Mouse (Mus musculus) lung, adult 2 months (tissue): Measurements from ENCODE around the gene 4930442H23Rik. TPM values are rescaled to one million over a fixed set of nuclear protein-coding genes. Genes with fewer than 3 reads are reported as not detected.

Experiments used
- DNase-seq: peaks from one replicate; pipeline ENCODE4 v3.0.0; 2022
- H3K4me1 ChIP-seq: fragments of 200-500 bp; 2 replicates; pipeline ENCODE4 v1.6.1; 2011; ENCODE audit warnings: low read length; ENCODE audit not compliant: control insufficient read depth, insufficient read depth
- H3K4me3 ChIP-seq: fragments of 200-500 bp; replicated peaks from 2 replicates; pipeline ENCODE3; 2011; ENCODE audit warnings: low read depth, mild to moderate bottlenecking, control low read depth, low read length; ENCODE audit errors: extremely low read depth
- CTCF ChIP-seq: fragments of 200-500 bp; IDR thresholded peaks from 2 replicates; pipeline ENCODE4 v1.5.1; 2011; ENCODE audit warnings: mild to moderate bottlenecking, low read length, control low read depth; ENCODE audit not compliant: insufficient read depth
- POLR2A ChIP-seq: fragments of 200-500 bp; IDR thresholded peaks from 2 replicates; pipeline ENCODE4 v1.6.1; 2011; ENCODE audit warnings: low read depth, mild to moderate bottlenecking, control low read depth, low read length, borderline replicate concordance; ENCODE audit errors: extremely low read depth
- WGBS: fragments of 180-500 bp; shearing (Covaris S2); methylation state at CpG from one replicate; pipeline ENCODE4 v1.1.7; 2018; 5-methylcytosine and 5-hydroxymethylcytosine counted together
- polyA plus RNA-seq: library from polyadenylated mRNA; depleted of rRNA; stranded (reverse); fragments of >200 nt; gene quantifications from 2 replicates; pipeline ENCODE4 v1.2.3, GENCODE M21; 2012; rRNA removed

Gene 4930442H23Rik
- polyA plus RNA-seq, 1 experiment = not detected

GRCm38 (mm10) chr10:81134181-81134587, 49.5 kb downstream of the 4930442H23Rik start:
- WGBS = 6% methylated on average over 16 of the region's 16 CpGs
- peak; percentile 79 for DNase-seq
- TF ChIP-seq POLR2A (peak; percentile 29; the same call in 1 of the 2 replicates), CTCF (no peak)
- Histone ChIP-seq H3K4me3 (peak overlapping the region; percentile 0), H3K4me1 (peaks cover 13% of the 10 kb centered on the region)

Other genes with a start within 250 kb of the 4930442H23Rik start
- gene Gng7, start 168.9 kb downstream of the 4930442H23Rik start, polyA plus RNA-seq = 2.6 and 3.0 TPM in 2 replicates
- 0.03 TPM in 1 of 2 replicates, not detected in the other for gene Diras1, start 158.2 kb downstream of the 4930442H23Rik start, polyA plus RNA-seq
- gene Slc39a3, start 146.4 kb downstream of the 4930442H23Rik start, polyA plus RNA-seq = 44.2 and 46.9 TPM in 2 replicates
- 182 and 183 TPM in 2 replicates for gene Sgta, start 123.7 kb downstream of the 4930442H23Rik start, polyA plus RNA-seq
- 31.7 and 59.6 TPM in 2 replicates for gene Thop1, start 113.8 kb downstream of the 4930442H23Rik start, polyA plus RNA-seq
- 0.15 and 0.47 TPM in 2 replicates for gene Creb3l3, start 85.0 kb downstream of the 4930442H23Rik start, polyA plus RNA-seq
- 147 and 176 TPM in 2 replicates for gene Map2k2, start 77.9 kb downstream of the 4930442H23Rik start, polyA plus RNA-seq
- 66.7 and 83.6 TPM in 2 replicates for gene Zbtb7a, start 48.6 kb downstream of the 4930442H23Rik start, polyA plus RNA-seq
- 33.0 and 40.0 TPM in 2 replicates for gene Pias4, start 15.9 kb downstream of the 4930442H23Rik start, polyA plus RNA-seq
- 1,377 and 1,420 TPM in 2 replicates for gene Eef2, start 7.2 kb downstream of the 4930442H23Rik start, polyA plus RNA-seq
- gene Dapk3, start 844 bp downstream of the 4930442H23Rik start, polyA plus RNA-seq = 70.4 and 73.5 TPM in 2 replicates
- 0.28 and 0.59 TPM in 2 replicates for gene Nmrk2, start 18.2 kb upstream of the 4930442H23Rik start, polyA plus RNA-seq
- 0.08 and 0.20 TPM in 2 replicates for gene Atcay, start 47.0 kb upstream of the 4930442H23Rik start, polyA plus RNA-seq
- gene Zfr2, start 49.3 kb upstream of the 4930442H23Rik start, polyA plus RNA-seq = 8.9 and 10.0 TPM in 2 replicates
- 2.7 and 3.3 TPM in 2 replicates for gene Matk, start 69.1 kb upstream of the 4930442H23Rik start, polyA plus RNA-seq
- gene Mrpl54, start 83.1 kb upstream of the 4930442H23Rik start, polyA plus RNA-seq = 60.1 and 87.9 TPM in 2 replicates
- gene Apba3, start 83.1 kb upstream of the 4930442H23Rik start, polyA plus RNA-seq = 86.4 and 104 TPM in 2 replicates
- gene Tjp3, start 107.7 kb upstream of the 4930442H23Rik start, polyA plus RNA-seq = 27.6 and 27.7 TPM in 2 replicates
- gene Pip5k1c, start 109.1 kb upstream of the 4930442H23Rik start, polyA plus RNA-seq = 103 and 104 TPM in 2 replicates
- 30.5 and 36.7 TPM in 2 replicates for gene Cactin, start 137.3 kb upstream of the 4930442H23Rik start, polyA plus RNA-seq
- 39.9 and 44.0 TPM in 2 replicates for gene Tbxa2r, start 144.9 kb upstream of the 4930442H23Rik start, polyA plus RNA-seq
- 10.3 and 11.2 TPM in 2 replicates for gene Gipc3, start 159.4 kb upstream of the 4930442H23Rik start, polyA plus RNA-seq
- gene Hmg20b, start 166.6 kb upstream of the 4930442H23Rik start, polyA plus RNA-seq = 106 and 134 TPM in 2 replicates
- 33.3 and 39.9 TPM in 2 replicates for gene Mfsd12, start 173.6 kb upstream of the 4930442H23Rik start, polyA plus RNA-seq
- 21.9 and 25.8 TPM in 2 replicates for gene 4930404N11Rik, start 182.0 kb upstream of the 4930442H23Rik start, polyA plus RNA-seq
- 59.3 and 61.8 TPM in 2 replicates for gene Fzr1, start 194.7 kb upstream of the 4930442H23Rik start, polyA plus RNA-seq
- gene Dohh, start 200.6 kb upstream of the 4930442H23Rik start, polyA plus RNA-seq = 79.2 and 83.4 TPM in 2 replicates
- 3.7 and 6.3 TPM in 2 replicates for gene Gm48551, start 200.6 kb upstream of the 4930442H23Rik start, polyA plus RNA-seq
- 3.6 and 5.9 TPM in 2 replicates for gene Gm48552, start 205.2 kb upstream of the 4930442H23Rik start, polyA plus RNA-seq
- 8.8 and 10.1 TPM in 2 replicates for gene Smim24, start 209.2 kb upstream of the 4930442H23Rik start, polyA plus RNA-seq